Mouse (Mus musculus) C2C12 (cell line): ENCODE data around the gene Gm20458. TPM values are rescaled to one million over a fixed set of nuclear protein-coding genes. Genes with fewer than 3 reads are reported as not detected.

Source experiments
- H3K27me3 ChIP-seq: one replicate; pipeline ENCODE4 v1.6.1; 2011; ENCODE audit not compliant: control insufficient read depth, insufficient read depth, insufficient read length
- H3K36me3 ChIP-seq: one replicate; pipeline ENCODE4 v1.6.1; 2011; ENCODE audit not compliant: control insufficient read depth, insufficient read depth
- H3K4me3 ChIP-seq: one replicate; pipeline ENCODE4 v1.5.1; 2011; ENCODE audit warnings: mild to moderate bottlenecking, control low read depth; ENCODE audit not compliant: poor library complexity, insufficient read depth, severe bottlenecking
- H3K79me2 ChIP-seq: one replicate; pipeline ENCODE4 v1.6.1; 2011; ENCODE audit not compliant: control insufficient read depth, insufficient read depth
- H3K79me3 ChIP-seq: one replicate; pipeline ENCODE4 v1.6.1; 2011; ENCODE audit warnings: low read depth, control low read depth
- H3ac ChIP-seq: one replicate; pipeline ENCODE3; 2011; ENCODE audit warnings: low read depth; ENCODE audit not compliant: control insufficient read depth, insufficient read length
- CEBPB ChIP-seq: IDR thresholded peaks from one replicate; pipeline ENCODE4 v1.6.1; 2011; ENCODE audit warnings: low read depth, mild to moderate bottlenecking, control low read depth, moderate library complexity
- CTCF ChIP-seq: IDR thresholded peaks from one replicate; pipeline ENCODE4 v1.5.1; 2011; ENCODE audit not compliant: control insufficient read depth, insufficient read depth, insufficient read length
- FOSL1 ChIP-seq: IDR thresholded peaks from one replicate; pipeline ENCODE4 v1.8.0; 2011; ENCODE audit warnings: mild to moderate bottlenecking, low read length; ENCODE audit not compliant: poor library complexity, insufficient read depth, severe bottlenecking
- MAX ChIP-seq: IDR thresholded peaks from one replicate; pipeline ENCODE4 v1.6.1; 2011; ENCODE audit warnings: mild to moderate bottlenecking, control low read depth
- MYOD1 ChIP-seq: IDR thresholded peaks from one replicate; pipeline ENCODE4 v1.6.1; 2011; ENCODE audit warnings: low read depth; ENCODE audit not compliant: control insufficient read depth, insufficient read length
- MYOG ChIP-seq: IDR thresholded peaks from one replicate; pipeline ENCODE4 v1.6.1; 2011; ENCODE audit not compliant: control insufficient read depth, insufficient read length; ENCODE audit errors: extremely low read depth
- USF1 ChIP-seq: IDR thresholded peaks from one replicate; pipeline ENCODE4 v1.6.1; 2011; ENCODE audit warnings: low read depth, mild to moderate bottlenecking, control low read depth, moderate library complexity
- polyA plus RNA-seq: library from polyadenylated mRNA; unstranded; fragments of >200 nt; fragmentation: generic; extraction: Trizol; gene quantifications from one replicate; pipeline ENCODE4 v1.2.1, GENCODE M21; 2012; ENCODE audit warnings: missing spikeins

Gm20458 gene
- polyA plus RNA-seq, 1 experiment = 29.7 TPM

DNA sequence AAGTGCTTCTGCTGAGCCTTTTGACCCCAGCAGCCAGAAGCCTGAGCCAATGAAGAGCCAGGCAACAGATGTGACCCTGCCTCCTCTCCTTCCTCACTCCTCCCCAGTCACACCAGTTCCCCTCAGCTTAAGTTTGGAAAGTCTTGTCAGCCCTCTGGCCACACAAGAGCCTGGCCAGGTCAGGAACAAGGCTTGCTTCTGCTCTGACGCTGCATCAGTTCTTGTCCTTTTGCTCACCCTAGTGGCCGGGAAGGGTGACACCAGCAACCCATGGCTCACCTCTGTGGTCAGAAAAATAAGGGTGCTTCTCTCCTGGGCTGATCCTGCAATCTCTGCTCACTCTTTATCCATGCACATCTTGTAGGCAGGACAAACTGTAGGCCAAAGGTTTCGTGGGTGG is 60.0 kb downstream of the Gm20458 start:
- no peaks in the 10 kb centered on the region for H3K79me2 ChIP-seq
- H3ac ChIP-seq = peak overlapping the region; percentile 7
- no peak overlapping the region for H3K4me3 ChIP-seq
- H3K79me3 ChIP-seq = no peaks in the 10 kb centered on the region
- TF ChIP-seq CEBPB = no peak
- no peak for TF ChIP-seq FOSL1
- no peak for TF ChIP-seq MYOD1
- TF ChIP-seq USF1 = no peak
- peak; percentile 58 for TF ChIP-seq CTCF
- no peak for TF ChIP-seq MYOG
- no peak for TF ChIP-seq MAX
- H3K36me3 ChIP-seq = no peaks in the 10 kb centered on the region
- no peaks in the 10 kb centered on the region for H3K27me3 ChIP-seq

DNA sequence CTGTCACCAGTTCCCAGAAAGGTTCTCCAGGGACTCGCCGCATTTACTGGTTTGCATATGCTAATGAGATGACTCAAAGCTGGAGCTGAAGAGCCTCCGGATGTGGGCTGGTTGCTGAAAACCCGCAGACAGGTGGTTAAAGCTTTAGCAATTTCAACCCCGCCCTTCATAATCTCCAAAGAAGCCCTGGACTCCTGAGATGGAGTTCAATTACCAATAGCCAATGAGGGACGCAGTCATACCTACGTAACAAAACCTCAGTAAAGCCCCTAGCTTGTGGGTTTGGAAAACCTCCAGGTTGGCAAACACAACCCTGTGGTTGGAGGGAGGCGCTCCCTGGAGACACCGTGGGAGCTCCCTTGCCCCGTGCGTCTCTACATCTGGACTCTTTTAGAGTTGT is 61.1 kb downstream of the Gm20458 start:
- Histone ChIP-seq H3K27me3 (no peaks in the 10 kb centered on the region), H3K36me3 (no peaks in the 10 kb centered on the region), H3K79me3 (no peaks in the 10 kb centered on the region), H3K79me2 (no peaks in the 10 kb centered on the region), H3K4me3 (no peak overlapping the region), H3ac (no peak overlapping the region)
- TF ChIP-seq FOSL1 (peak; percentile 72), MYOD1 (peak; percentile 84), CEBPB (peak; percentile 79), USF1 (no peak)

- Histone ChIP-seq H3K4me3 (no peak overlapping the region), H3K27me3 (no peaks in the 10 kb centered on the region), H3K79me2 (no peaks in the 10 kb centered on the region), H3ac (no peak overlapping the region), H3K36me3 (no peaks in the 10 kb centered on the region), H3K79me3 (no peaks in the 10 kb centered on the region)
- TF ChIP-seq MAX = peak; percentile 15
- TF ChIP-seq MYOG = no peak
Observed at GRCm38 (mm10) chr2:164522280-164522679, 61.5 kb downstream of the Gm20458 start.

- Histone ChIP-seq H3K4me3 (no peak overlapping the region), H3K36me3 (no peaks in the 10 kb centered on the region), H3ac (no peak overlapping the region), H3K79me2 (no peaks in the 10 kb centered on the region), H3K27me3 (no peaks in the 10 kb centered on the region), H3K79me3 (no peaks in the 10 kb centered on the region)
- TF ChIP-seq FOSL1 = no peak
- TF ChIP-seq MYOD1 = no peak
- no peak for TF ChIP-seq MAX
- no peak for TF ChIP-seq CEBPB
- TF ChIP-seq MYOG = no peak
- TF ChIP-seq USF1 = no peak
- TF ChIP-seq CTCF = no peak
Observed at GRCm38 (mm10) chr2:164523301-164523773, 62.6 kb downstream of the Gm20458 start.

DNA sequence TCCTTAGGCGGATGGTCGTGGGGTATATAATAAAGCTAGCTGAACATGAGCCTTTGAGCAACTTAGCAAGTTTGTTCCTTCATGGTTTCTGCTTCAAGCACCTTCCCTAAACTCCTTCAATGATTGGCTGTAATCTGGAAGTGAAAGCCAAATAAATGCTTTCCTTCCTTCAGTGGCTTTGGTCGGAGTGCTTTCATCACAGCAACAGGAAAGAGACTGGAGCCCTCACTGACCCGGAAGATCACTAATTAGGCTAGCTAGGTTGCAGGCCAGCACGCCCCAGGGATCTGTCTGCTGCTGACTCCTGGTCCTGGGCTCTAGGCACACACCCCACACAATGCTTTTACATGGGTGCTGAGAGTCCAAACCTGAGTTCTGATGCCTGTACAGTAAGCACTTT is 67.8 kb downstream of the Gm20458 start:
- Histone ChIP-seq H3K79me3 (no peaks in the 10 kb centered on the region), H3K36me3 (no peaks in the 10 kb centered on the region), H3ac (no peak overlapping the region), H3K4me3 (no peak overlapping the region), H3K27me3 (no peaks in the 10 kb centered on the region), H3K79me2 (no peaks in the 10 kb centered on the region)
- no peak for TF ChIP-seq CTCF
- no peak for TF ChIP-seq FOSL1
- TF ChIP-seq MYOG = no peak
- no peak for TF ChIP-seq CEBPB
- TF ChIP-seq MYOD1 = no peak
- no peak for TF ChIP-seq MAX
- TF ChIP-seq USF1 = no peak

DNA sequence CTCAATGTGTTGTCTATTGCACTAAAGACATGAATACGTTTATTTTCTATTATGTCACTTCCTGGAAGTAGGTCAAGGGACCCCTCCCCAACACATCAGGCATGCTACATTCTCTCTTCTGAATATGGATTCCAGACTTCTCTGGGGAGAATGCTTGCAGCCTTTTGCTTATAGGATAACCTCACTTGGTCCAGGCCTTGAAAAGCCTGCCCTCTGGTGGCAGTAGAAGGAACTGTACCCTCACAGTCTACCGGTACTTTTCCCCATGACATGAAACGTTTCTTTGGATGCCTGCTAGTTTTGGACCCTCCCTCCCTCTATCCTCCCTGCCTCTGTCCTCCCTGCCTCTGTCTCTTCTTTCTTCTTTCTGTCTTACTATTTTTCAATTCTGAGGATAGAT is 70.4 kb downstream of the Gm20458 start:
- Histone ChIP-seq H3K4me3 (no peak overlapping the region), H3K79me3 (no peaks in the 10 kb centered on the region), H3ac (no peak overlapping the region), H3K79me2 (no peaks in the 10 kb centered on the region), H3K27me3 (peaks cover 4% of the 10 kb centered on the region), H3K36me3 (no peaks in the 10 kb centered on the region)
- TF ChIP-seq MYOD1 = no peak
- TF ChIP-seq CTCF = peak; percentile 21
- TF ChIP-seq MAX = peak; percentile 20
